Mouse (Mus musculus): ENCODE results near the gene Clec2d.
"Not testable (repeated sequence)": the region's sequence is repeated elsewhere in the genome, so short reads cannot be mapped to it uniquely, and the experiment has no call there.

Clec2d gene

GRCm38 (mm10) chr6:129187816-129188215 is 7.4 kb downstream of the Clec2d start:
- DNase-seq = not testable (repeated sequence)

GRCm38 (mm10) chr6:129193431-129193830 is 13.0 kb downstream of the Clec2d start:
- DNase-seq = no peak

GRCm38 (mm10) chr6:129200066-129200465 is 19.7 kb downstream of the Clec2d start:
- DNase-seq = not testable (repeated sequence)

DNA sequence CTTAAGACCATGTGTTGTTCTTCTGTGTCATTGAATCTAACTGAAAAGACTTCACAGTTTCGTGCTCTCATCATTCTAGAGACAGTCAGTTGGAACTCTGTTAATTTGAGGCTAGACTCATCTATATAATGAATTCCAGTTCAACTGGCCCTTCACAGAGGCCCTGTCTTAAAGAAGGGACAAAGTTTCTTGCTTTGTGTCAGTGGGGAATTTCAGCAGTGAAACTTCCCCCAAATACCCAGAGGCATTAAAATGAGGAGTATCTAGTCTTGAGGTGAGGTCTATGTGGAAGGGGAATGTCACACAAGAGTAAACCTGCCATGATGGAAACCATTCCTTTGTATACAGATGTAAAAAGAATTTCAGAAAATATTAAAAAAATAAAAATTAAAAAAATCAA is 21.9 kb downstream of the Clec2d start:
- no peak for DNase-seq

DNA sequence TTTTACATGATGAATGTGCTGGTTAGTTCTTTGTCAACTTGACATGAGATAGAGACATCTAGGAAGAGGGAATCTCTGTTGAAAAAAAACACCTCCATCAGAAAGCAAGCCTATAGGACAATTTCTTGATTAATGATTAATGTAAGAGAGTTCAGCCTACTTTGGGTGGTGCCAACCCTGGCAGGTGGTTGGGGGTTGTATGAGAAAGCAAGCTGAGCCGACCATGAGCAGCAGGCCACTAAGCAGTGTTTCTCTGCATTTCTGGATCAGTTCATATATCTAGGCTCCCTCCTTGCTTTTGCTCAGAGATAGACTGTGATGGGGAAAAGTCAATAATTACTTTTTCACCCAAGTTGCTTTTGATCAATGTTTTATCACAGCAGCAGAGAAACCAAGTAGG is 23.9 kb downstream of the Clec2d start:
- no peak for DNase-seq

GRCm38 (mm10) chr6:129204838-129205237 is 24.4 kb downstream of the Clec2d start:
- no peak for DNase-seq

GRCm38 (mm10) chr6:129208891-129209519 is 28.6 kb downstream of the Clec2d start:
- DNase-seq = no peak

DNA sequence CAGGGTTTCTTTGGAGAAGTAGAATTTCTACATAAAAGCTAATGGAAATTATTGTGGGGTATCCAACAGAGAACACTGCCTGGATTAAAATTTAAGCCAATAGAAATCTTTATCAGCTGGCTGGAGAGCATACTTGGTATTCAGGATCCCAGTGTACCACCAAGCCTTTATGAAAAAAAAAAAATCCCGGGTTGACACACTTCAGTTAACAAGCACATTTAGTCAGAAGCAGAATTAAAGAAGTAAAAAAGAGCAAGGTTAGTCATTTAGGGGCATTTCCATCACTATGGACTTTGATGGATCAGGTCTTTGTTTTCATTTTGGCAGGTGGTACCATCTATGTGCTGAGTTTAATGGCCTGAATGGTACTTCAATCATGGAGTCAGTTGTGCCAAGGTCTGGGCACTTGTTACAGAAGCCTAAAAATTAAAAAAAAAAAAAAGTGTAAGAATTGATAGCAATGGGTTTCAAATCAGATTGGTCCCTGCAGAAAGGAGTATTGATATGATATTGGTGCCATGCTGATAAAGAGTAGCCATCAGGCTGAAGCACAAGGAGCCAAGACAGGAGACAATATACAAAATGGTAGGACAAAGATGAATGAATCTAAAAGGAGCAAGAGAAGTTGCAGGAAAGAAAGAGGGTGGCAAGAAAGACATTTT is 29.5 kb downstream of the Clec2d start:
- no peak for DNase-seq

- DNase-seq = no peak
Observed at GRCm38 (mm10) chr6:129210447-129210790, 30.0 kb downstream of the Clec2d start.

- peak in 1 of 2 experiments; percentile 45 for DNase-seq
Observed at GRCm38 (mm10) chr6:129212421-129213195, 32.2 kb downstream of the Clec2d start.

GRCm38 (mm10) chr6:129213497-129213896 is 33.1 kb downstream of the Clec2d start:
- DNase-seq = no peak

GRCm38 (mm10) chr6:129214263-129214662 is 33.8 kb downstream of the Clec2d start:
- no peak for DNase-seq

- no peak for DNase-seq
Observed at GRCm38 (mm10) chr6:129215053-129215452, 34.6 kb downstream of the Clec2d start.

DNA sequence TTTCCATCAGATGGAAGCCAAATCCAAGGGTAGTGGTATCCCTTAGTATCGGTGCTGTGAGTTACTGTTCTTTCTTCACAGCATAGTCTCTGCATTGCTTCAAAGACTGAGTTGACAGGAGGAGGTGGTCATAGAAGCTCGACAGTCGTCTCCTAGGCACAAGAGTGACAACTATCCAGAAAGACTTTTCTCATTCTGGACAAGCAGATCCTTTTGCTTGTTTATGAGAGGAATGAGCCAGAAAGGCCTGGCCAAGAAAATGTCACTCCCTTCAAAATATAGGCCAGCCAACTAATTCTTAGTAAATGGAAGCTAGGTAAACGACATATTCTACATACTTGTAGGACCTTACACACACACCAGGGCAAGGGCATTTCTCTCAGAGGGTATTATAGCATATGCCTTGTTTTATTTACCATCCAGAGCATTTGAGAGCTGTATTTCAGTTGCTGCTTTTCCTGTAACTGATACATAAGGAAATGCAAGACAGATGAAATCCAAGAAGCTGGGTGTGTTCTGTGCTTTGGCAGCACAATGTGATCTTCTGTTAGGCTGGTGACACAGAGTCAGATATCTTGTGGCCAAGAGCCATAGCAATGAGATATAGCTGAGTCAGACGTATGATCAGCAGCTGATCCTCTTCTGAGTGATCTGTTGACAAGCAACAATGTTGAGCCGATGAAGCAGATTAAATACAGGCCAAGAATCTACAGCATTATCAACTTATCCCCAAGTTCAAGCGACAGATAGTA is 35.6 kb downstream of the Clec2d start:
- no peak for DNase-seq

DNA sequence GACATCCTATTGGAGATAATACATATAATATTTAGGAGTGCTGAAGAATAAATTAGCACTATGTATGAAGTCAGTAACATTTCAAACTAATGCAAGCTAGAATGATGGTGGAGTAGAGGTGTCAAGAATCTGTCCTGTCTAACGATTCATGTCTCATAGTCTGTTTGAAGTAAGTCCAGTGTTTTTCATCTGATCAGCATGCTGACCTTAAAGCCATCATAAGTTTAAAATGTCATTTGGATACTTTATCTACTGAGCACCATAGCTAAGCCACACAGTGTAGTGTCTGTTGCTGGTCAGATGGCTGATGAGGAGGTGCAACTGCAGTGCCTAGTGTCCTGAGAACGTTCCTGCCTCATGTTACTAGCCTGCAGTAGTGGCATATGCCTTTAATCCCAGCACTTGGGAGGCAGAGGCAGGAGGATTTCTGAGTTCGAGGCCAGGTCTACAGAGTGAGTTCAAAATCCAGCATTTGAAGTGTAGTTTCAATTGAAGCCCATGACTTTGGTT is 36.4 kb downstream of the Clec2d start:
- DNase-seq = no peak

DNA sequence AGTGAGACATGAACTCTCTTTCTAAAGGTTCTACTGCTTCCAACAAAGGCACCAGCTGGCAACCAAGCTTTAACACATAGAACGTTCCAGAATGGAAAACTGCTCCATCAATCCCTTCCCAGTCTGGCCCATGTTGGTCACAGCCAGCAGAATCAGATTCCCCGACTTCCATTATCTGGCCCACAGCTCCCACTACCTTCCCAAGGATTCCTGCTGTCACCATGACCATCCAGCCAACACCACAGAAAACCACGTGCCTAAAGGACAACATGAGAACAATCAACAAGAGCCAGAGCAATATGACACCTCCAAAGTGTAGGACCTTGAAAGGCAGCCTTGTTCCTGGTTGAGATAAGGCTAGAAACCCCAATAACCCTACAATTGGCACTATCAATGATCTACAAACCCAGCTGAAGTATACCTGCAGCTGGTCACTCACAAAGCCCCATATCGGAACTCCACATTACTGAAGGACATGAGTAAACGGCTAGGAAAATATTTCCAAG is 37.8 kb downstream of the Clec2d start:
- no peak for DNase-seq

DNA sequence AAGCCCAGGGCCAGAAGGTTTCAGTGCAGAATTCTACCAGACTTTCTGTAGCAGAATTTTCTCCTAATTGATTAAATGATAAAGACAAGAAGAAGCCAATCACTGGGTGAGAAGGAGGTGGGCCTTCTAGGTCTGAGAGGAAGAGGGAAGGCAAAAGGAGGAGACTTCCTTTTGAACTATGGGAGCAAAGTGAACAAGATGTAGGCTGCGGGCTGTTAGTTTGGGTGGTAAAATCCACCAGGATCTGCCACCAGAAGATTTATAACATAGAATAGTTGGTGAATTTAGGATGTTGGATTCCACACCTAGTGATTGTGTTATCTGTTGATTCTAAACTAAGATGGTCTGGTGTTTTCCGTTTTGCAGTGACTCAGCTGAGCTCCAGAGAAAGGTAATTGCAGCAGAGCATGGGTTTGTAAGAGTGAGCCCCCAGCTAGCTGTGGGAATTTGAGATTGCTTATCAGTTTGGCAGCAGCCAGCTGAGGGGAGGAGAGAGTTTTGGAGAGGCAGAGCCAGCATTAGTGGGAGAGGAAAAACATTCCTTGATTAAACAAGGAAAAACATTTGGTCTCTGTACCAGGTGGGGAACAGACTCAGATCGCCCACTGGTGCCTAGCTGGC is 39.6 kb downstream of the Clec2d start:
- no peak for DNase-seq

GRCm38 (mm10) chr6:129221053-129221452 is 40.6 kb downstream of the Clec2d start:
- no peak for DNase-seq

GRCm38 (mm10) chr6:129222188-129222800 is 41.9 kb downstream of the Clec2d start:
- DNase-seq = no peak

DNA sequence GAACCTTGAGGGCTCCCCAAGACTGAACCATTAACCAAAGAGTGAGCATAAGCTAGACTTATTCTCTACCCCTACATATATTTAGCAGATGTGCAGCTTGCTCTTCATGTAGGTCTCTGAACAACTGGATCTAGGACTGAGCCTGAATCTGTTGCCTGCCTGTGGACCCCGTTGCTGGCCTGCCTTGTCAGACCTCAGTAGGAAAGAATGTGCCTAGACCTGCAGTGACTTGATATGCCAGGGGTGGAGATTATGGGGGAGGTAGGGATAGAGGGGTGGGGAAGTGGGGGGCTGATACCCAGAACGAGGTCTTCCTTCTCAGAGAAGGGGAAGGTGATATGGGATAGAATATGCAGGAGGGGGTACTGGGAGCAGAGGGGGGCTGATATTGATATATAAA is 43.2 kb downstream of the Clec2d start:
- no peak for DNase-seq

DNA sequence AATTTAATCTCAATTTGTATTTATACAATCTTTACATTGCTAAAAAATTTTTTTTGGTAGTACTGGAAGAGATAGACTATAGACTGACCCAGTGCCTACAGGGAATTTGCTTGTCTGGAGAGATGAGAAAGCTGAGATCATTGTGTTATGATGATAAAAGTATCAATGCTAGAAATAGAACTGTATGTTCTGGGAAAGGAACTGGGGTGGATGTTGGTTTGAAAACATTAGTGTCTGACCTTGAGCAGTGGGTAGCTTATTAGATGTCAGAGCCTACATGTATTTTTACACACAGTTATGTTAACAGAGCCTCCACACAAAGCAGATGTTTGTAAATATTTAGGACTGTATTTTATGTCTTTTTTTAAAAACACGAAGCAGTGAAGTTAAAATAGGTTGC is 43.7 kb downstream of the Clec2d start:
- DNase-seq = no peak

DNA sequence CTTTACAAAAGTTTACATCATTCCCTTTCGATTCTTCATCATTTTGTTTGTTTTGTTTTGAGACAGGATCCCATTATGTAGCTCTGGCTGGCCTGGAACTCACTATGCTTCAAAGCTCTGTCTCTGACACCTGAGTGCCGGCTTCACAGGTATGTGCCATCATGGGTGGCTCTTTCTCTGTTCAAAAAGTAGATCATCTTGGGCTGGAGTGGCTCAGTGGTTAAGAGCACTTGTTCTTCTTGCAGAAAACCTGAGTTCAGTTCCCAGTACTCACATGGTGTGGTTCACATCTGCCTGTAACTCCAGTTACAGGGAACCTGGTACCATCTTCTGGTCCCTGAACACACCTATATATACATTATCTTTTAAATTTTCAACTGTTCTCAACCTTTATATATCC is 44.7 kb downstream of the Clec2d start:
- DNase-seq = no peak
